Mouse (Mus musculus) thymus, postnatal 36 days (tissue): ENCODE measurements at regions not wholly inside any gene's neighbourhood (a gene's known extent, or its start where the extent isn't known, plus 50 kb on each side); places are given as distances from the start of the nearest gene placed in this dataset.
A peak's percentile ranks its signal among the peaks of the same experiment; 100 is the strongest.

ENCODE experiments used
- DNase-seq, 2 experiments: peaks; one replicate each; pipeline ENCODE4 v3.0.0; 2022; ENCODE audit warnings: mixed read lengths in 2 of 2

DNA sequence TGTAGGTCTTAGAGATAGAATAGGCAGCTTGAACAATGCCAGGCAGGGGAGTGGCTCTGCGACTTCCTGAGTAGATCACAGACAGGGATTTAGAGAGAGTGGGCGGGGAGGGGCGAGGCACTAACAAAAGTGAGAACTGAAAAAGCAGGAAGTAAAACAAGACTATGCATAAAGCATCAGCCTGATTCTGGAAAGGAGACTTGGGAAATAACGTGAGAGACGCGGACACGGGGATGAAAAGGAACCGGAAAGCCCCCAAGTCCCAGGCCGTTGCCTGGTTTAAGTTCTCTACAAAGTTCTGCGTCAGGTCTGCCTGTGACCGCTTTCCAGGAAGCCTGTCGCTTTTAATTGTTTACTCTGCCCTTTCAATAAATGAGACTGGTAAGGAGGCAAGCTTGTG lies 86.3 kb downstream of the D16Ertd472e start:
- peak; percentile 66 to 80 for DNase-seq

DNA sequence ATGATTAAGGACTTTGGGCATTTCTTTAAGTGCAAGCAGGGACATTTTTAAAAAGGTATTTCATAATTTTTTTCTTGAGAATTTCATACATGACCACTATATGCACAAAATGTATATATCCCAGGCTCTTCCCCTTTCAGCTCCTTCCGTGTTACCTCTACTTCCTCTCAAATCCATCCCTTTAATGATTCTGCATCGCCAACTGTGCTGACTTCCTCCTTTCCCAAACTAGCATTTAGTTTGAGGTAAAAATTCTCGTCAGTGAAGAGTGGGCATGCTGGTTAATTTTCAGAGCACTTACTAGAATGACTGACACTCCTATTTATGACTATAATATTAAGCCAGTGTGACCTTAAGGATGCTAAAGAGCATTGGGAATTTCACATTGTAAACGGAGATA lies 86.9 kb downstream of the D16Ertd472e start:
- no peak for DNase-seq

DNA sequence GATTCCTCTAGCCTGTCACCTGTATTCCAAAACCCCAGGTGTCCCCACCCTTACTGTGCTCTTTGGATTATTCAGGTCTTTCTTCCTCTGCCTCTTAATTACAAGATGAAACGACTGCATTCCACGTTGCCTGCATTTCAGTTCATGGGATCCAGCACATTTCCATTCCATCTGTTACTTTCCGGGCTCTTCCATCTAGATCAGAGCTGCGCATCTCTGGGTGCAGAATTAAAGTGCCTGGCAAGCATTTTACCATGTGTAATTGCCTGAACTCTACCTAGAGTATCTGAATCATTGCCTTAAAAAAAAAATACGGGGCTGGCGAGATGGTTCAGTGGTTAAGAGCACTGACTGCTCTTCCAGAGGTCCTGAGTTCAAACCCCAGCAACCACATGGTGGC lies 90.0 kb downstream of the D16Ertd472e start:
- no peak for DNase-seq

DNA sequence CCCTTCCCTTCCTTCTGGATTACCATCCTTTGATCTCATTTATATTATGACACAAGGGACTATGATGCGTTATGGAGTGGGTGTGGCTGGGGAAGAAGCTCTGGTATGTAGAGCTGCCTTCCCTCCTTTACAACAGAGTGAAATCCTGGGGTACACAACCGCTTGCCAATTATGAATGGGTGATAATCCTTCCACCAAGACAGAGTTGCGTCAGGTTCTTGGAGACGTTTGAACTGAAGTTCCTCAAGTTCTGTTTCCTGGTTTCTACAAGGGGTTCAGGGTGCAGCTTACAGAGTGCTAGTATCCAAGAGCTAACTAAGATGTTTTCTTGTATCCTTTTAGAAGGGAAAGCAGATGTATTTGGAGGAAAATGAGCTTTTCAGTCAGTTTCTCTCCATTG lies 92.2 kb downstream of the D16Ertd472e start:
- no peak for DNase-seq

DNA sequence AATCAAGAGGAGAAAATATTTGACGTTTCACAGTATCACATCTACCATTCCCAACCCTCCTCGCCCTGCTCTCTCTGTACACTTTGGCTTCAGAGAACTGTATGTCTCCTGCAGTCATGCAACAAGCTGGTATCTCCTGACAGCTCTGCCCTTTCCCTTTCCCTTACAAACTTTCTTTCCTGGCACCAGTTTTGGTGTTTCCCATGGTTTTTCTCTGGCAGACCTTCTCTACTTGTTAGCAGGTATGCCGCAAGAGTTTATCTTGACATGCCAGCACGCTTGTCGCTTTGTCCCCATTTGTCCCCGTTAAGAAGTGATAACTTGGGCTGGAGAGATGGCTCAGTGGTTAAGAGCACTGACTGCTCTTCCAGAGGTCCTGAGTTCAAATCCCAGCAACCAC lies 94.9 kb downstream of the D16Ertd472e start:
- no peak for DNase-seq

DNA sequence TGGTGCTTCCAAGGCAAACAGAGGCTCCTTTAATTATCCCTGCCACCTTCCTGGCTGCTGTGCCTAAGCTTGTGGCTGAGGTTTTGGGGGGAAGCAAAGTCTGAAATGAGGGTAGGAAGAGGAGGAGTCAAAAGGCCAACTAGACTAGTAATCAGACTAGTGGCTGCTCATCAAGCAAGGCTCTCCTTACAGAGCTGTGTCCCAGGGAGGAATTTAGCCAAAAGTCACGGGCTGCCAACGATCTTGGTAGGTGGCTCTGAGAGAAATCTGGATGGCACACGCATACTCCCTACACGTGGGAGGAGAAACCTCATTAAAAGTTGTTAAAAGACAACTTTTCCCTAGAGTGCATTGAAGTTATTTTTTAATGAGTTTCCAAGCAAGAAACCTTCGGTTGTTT lies 95.4 kb downstream of the D16Ertd472e start:
- DNase-seq, result no peak

DNA sequence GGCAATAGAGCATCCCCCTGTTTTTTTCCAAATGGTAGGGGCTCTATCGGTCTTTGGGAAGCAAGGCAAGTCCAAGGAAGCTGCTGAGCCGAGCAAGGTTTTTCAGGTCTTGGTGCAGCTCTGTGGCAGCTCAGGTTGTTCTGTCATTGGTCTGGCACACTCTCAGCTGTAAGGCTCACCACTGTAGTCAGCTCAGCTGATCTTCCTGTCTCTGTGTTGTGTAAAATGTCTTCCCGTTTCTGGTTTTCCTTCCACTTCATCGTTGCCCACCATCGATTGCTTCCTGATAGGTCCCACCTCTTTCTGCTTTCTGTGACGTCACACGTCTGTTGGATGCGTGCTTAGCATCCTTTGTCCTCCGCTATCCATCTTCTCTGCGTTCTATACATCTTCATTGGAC lies 96.2 kb downstream of the D16Ertd472e start:
- no peak for DNase-seq

DNA sequence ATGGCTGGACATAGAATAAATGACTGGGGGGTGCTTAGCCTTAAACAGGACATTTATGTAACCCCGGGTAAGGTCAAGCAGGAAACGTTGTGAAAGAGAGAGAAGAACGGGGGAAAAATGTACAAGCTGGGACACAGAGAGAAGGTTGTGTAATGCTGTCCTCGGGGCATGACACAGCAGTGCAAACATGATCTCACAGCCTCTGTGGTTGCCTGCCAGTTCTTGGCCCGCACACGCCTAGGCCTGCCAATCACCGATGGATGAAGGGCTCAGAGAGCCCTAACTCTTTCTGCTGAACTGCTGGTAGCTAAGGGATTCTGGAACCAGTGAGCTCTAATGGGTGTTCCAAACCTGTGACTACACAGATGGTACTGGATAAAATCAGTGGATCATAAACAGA lies 96.5 kb upstream of the Btg3 start:
- no peak for DNase-seq

DNA sequence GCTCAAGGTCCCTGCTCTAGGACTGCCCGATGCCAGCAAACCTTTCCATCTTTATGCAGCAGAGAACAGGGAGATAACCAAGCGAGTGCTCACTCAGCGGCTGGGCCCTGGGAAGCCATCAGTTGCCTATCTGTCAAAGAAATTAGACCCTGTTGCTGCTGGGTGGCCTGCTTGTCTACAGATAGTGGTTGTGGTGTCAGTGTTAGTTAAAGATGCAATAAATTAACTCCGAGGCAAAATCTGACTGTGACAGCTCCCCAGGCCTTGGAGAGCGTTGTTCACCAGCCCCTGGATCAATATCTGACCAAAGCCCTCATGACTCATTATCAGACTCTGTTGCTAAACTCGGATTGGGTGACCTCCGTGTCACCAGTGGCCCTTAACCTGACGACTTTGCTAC lies 83.0 kb upstream of the Btg3 start:
- no peak for DNase-seq

DNA sequence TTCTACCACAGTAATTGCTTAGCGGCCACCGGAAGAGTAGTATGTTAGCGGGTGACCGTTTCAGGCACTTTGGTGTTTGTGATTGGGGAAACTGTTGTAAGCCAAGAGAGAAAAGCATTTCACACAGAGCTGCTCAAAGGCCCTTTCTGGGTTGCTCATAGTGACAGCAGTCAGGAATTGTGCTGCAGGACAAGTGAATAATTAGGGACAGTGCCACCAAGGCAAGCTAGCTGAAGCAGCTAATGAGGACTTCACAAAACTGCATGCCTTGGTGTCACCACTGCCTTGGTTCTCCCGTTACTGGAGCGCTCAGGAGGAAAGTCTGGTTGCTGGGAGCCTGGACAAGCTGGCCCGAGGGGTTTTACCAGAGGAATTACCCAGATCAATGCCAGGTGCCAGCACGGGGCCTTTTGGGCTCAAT lies 80.7 kb upstream of the Btg3 start:
- DNase-seq, result no peak

DNA sequence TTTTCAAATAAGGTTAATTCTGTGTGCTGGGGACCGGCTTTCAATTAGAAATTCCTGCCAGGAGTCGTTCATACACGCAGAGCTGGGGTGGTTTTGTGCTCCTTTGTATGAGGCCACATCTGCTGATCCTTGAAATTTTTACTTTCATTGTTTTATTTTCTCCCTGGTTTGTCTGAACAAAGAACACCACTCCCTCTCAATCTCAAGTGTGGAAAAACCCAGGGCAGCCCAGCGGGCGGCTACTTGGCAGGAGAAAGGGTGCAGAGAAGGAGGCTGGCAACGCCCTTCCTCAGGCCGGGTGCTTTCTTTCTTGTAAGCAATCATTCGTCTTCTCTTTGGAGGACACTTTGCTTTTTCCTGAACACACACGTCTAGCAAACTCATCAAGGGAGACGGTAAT lies 79.4 kb upstream of the Btg3 start:
- no peak for DNase-seq

DNA sequence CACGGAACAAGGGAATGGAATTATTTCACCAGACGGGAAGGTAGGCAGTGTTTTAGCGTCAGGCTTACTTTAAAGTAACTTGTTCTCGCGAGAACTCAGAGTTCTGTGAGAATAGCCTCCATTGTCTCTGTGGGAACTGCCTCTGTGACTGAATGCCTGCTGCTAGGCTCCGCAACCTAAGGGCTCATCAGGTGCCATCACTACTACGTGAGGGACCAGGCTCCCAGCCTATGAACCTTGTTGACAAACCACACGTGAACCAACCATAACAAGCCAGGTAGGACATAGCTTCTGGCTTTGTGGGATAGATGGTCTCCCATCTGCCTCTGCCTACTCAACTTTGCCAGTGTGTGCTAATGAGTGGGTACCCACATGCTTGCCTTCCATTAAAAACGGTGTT lies 77.5 kb upstream of the Btg3 start:
- DNase-seq, result no peak

DNA sequence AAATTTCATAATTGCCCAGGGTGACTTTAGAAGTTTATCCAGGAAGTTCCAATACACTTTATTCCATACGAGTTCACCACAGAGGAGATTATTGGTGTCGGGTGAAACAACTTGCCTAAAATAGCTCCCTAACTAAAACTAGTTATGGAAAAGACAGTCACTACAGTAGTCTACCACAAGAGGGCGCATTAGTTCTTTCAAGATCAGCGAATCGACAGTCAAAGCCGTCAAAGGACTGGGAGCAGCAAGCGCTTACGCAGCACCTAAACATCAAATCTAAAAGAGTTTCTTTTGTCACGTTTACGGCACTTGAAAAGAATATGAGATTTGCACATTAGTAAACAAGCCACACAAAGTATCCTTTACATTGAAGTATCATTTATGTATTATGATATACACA lies 75.3 kb upstream of the Btg3 start:
- peak; percentile 18 to 22 for DNase-seq

DNA sequence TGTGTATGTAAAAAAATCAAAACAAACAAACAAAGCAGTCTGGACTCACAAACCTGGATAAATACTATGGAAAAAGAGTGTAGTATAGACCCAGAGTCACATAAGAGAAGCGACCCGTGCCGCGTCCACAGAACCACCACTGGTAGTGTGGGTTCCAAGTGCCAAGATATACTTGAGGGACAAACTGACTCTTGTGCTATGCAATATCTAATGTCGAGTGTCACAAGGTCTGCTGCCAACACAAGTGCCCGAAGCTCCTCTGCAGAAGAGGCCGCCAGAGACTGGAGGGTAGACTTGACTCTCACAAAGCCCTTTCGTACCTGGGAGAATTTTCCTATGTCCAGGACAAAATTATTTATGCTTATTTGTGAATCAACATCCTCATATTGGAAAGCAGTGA lies 74.8 kb upstream of the Btg3 start:
- DNase-seq, result no peak

DNA sequence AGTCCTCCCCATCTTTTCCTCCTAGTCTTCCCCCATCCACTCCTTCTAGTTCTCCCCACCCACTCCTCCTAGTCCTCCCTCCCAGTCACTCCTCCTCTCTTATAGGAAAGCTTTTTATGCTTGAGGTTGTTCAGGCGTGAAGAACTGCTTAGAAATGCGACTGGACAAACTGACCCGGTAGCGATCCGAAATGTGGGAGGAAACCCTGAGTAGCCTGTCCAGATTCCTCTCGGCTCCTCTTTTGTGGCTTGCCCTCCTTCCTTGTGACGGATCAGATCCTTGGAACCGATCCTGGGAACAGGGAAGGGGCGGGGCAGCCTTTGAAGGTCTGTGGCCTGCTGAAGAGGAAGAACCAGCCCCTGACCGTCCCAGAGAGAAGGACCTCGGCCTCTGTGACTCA lies 74.3 kb upstream of the Btg3 start:
- no peak for DNase-seq

DNA sequence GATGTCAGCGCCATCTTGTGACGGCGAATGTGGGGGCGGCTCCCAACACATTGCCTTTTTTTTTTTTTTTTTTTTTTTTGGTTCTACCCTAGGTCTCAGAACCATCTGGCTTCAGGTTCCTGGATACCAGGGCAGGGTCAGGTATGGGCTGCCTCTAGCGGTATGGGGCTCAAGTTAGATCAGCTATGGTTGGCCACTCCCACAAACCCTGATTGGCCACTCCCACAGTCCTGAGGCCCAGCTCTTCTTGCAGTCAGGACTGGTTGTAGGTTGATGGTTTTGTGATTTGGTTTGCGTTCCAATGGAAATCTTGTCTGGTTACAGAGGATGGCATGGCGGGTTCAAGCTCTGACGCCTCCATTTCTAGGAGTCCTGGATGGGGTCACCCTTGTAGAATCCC lies 72.2 kb upstream of the Btg3 start:
- no peak for DNase-seq

DNA sequence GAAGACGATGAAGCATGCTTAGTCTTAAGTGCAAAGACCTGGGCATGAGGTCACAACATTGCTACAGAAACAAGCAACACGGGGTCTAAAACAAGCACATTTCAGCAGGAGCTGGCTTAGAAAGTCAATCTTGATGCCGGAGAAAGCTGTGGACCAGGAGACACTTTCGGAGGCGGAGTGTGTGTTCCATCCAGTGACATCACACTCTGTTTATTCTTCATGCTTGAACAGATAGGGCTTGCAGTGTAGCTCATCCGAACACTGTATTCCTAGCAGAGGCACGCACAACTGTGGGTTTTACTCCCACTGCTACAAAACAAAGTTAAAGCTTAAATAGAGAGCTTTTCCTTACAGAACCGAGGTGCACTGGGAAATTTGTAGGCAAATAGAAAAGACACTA lies 66.3 kb upstream of the Btg3 start:
- DNase-seq, result no peak

DNA sequence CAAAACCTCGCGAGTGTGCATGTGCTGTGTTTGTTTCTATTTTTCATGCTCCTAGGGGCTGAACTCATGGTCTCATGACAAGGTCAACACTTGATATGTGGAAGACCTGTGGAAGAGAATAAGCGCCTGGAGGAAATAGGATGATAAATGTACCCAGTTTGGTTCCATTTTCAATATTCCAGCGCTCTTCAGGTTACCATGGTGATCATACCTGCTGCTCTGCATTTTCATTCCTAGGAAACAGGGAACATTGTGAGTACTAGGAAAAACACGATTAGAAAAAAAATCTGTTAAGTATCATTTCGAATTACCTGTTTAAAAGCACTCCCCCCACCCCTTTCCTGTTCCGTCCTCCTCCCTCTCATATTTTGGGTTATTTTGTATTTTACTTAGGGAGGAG lies 65.8 kb upstream of the Btg3 start:
- no peak for DNase-seq

DNA sequence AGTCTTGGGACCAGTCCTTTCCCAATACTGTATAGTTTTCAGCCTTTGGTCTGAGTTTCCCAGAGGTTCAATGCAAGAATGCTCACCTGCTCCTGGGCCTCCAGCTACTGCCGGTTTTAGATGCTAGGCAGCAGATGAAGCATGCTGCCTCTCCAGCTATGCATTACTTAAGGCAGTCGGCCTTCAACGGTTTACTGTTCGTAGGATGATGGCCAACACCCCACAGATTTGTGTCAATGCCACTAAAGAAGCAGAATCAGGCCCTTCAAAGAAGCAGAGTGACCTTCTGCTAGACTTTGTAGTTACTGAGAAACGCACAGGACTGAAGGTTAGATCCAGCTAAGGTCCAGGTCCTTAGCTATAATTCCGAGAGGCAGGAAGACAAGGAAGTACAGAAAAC lies 65.0 kb upstream of the Btg3 start:
- no peak for DNase-seq

DNA sequence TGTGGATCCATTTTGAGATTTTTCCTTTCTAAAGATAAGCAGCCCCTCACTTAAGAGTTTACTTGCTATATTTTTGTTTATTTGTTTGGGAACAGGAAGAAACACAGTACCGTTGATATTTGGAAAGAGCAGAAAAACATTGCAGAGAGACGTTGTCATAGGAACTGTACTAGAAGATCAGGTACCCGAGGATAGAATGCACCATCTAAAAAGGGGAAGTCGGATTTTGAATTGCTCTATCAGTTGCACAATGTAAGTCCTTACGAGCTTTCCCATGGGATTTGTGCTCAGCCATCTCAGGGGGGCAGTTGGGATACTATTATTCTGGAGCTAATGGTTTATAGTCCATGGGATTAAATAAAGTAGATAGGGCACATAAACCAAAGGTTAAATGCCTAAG lies 58.7 kb upstream of the Btg3 start:
- no peak for DNase-seq

DNA sequence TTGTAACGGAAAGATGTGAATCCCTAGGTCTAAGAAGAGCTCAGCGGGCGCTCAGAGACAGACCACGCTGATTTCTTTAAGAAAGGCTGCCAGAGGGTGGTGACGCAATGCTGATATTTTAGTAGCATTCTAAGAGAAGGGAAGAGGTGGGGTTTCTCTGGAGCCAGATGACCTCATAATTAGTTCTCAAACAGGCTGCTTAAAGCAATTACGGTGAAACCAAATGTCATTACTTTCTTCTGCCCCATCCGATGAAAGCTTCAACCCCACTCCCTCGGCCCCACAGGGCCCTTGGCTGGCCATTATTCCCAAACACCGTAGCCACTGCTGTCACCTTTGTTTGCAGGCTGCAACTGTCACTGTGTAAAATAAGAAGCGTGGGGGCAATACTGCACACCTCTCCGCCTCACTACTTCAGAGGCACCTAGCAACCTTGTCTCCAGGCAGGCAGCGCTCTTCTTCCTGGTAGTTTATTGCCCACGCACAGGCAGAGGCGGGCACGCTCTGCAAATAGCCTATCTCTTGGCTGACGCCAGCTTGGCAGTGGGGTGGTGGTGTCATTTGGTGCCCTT lies 50.6 kb upstream of the Btg3 start:
- no peak for DNase-seq
